Mouse (Mus musculus): ENCODE results near the gene Cntn5. TPM values are rescaled to one million over a fixed set of nuclear protein-coding genes. Genes with fewer than 3 reads are reported as not detected.

The Cntn5 gene
- polyA plus RNA-seq, 1 experiment from 2014 or later = 8.7 TPM

DNA sequence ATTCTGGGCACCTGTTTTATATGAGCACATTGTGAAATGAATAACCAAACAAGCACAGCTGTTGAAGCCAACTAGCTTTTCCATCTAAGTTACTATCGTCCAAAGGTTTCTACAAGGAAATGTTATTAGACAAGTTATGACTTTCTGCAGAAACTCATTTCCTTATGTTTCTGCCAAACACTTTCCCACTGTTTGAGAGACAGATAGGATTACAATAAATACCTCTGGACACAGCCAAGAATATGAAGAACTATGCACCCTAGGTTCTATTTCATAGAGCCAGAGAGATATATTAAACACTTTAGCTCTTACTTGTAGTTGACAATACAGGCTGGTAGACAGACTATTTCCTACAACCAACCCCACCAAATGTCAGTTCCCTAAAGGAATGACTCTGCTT is 383.5 kb downstream of the Cntn5 start:
- H3K9me3 ChIP-seq = no peaks in the 10 kb centered on the region
- 86% methylated on average over 1 of the region's 1 CpGs for WGBS
- H3K4me3 ChIP-seq (replicated peaks) = no peak overlapping the region
- ATAC-seq (ENCODE audit: low FRiP score) = no peak
- no peaks in the 10 kb centered on the region for H3K27me3 ChIP-seq
- no peak overlapping the region for H3K27ac ChIP-seq
- H3K4me1 ChIP-seq = no peaks in the 10 kb centered on the region
- no peaks in the 10 kb centered on the region for H3K36me3 ChIP-seq (replicated peaks)
- H3K9ac ChIP-seq = no peak overlapping the region
- H3K4me2 ChIP-seq = no peak overlapping the region

DNA sequence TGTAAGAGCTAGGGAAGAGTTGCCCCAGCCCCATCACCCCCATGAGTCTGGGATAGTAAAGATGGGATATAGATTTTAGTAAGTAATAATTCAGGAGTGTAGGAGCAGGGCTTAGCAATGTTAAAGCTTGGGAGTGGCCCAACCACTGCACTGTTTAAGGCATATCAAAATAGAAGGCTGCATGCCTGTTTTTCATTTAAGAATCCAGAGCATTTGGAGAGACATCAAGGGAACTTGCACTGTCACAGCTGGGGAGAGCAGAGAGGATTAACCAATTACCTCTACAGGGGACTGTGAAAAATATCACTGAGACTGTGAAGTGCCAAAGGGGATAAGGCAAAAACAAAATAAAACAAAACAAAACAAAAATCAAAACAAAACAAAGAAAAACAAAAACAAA is 412.3 kb downstream of the Cntn5 start:
- H3K4me2 ChIP-seq = no peak overlapping the region
- H3K9ac ChIP-seq = no peak overlapping the region
- no peaks in the 10 kb centered on the region for H3K27me3 ChIP-seq
- no peaks in the 10 kb centered on the region for H3K36me3 ChIP-seq (replicated peaks)
- H3K9me3 ChIP-seq = no peaks in the 10 kb centered on the region
- no peak overlapping the region for H3K4me3 ChIP-seq (replicated peaks)
- H3K4me1 ChIP-seq = no peaks in the 10 kb centered on the region
- H3K27ac ChIP-seq = no peak overlapping the region
- ATAC-seq (ENCODE audit: low FRiP score) = no peak

DNA sequence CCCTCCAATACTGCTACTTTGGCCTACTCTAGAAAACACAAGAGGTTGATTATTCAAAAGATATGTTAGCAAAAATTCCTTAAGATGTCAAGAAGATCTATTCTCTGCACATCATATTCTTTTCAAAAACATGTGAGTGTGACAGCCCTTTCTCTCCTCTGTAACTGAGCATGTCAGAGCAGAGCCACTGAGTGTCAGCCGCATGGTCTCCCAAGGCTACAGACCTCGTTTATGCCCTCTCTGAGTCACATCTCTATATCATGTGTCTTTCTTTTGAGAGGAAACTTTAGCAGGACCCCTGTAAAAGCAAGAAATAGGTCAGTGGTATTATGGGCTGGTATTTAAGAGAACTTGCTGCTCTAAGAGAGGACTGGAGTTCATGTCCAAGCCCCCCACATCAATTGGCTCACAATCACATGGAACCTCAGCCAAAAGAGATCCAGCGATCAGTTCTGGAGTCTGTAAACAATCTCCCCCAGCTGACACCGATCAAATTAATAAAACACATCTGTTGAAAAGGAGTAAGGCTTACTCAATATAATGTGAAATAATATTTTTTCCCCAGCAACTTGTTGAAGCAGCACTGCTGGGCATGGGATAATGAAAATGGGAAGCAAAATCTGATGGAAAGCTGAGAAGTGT is 433.0 kb downstream of the Cntn5 start:
- 79% methylated on average over 4 of the region's 4 CpGs for WGBS
- ATAC-seq (ENCODE audit: low FRiP score) = no peak
- Histone ChIP-seq H3K9me3 (no peaks in the 10 kb centered on the region), H3K4me2 (no peak overlapping the region), H3K9ac (no peak overlapping the region), H3K4me1 (no peaks in the 10 kb centered on the region), H3K4me3 (replicated peaks) (no peak overlapping the region), H3K27ac (no peak overlapping the region), H3K36me3 (replicated peaks) (no peaks in the 10 kb centered on the region), H3K27me3 (no peaks in the 10 kb centered on the region)

DNA sequence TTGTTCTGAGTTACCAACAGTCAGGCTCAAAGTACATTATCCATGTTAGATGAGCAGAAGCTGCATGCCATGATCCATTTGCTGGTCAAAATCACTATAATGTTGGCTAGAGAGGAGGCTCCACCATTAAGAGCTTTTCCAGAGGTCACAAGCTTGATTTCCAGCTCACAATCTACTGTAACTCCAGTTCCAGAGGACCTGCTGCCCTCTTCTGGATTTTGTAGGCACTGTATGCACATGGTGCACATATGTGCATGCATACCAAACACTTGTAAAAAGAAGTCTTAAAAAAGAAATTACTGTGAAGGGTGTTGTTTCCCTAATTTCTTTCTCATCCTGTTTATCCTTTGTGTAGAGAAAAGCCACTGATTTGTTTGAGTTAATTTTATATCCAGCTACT is 439.8 kb downstream of the Cntn5 start:
- Histone ChIP-seq H3K27me3 (no peaks in the 10 kb centered on the region), H3K9me3 (no peaks in the 10 kb centered on the region), H3K4me1 (no peaks in the 10 kb centered on the region), H3K36me3 (replicated peaks) (no peaks in the 10 kb centered on the region), H3K4me3 (replicated peaks) (no peak overlapping the region), H3K27ac (no peak overlapping the region), H3K4me2 (no peak overlapping the region), H3K9ac (no peak overlapping the region)
- ATAC-seq (ENCODE audit: low FRiP score) = no peak

DNA sequence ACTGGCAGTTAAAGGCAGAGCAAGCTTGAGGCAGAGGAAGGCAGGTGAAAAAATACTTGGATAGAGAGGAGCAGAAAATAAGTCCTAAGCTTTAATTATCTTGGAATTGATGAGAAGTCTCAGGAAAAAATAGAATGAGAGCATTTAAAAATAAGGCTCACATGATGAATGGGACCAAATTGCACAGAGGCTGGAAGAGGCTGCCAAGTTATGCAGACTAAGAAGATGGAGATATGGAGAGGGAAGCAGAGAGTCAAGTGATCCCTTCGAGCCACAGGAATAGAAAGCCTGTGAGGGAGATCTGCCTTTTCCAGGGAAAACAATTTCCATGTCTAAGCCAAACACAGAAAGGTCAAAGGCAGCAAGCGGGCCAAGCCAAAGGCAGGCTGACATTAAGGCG is 446.7 kb downstream of the Cntn5 start:
- no peak for ATAC-seq (ENCODE audit: low FRiP score)
- 41% methylated on average over 3 of the region's 3 CpGs for WGBS
- no peak overlapping the region for H3K4me2 ChIP-seq
- no peak overlapping the region for H3K4me3 ChIP-seq (replicated peaks)
- no peak overlapping the region for H3K9ac ChIP-seq
- H3K36me3 ChIP-seq (replicated peaks) = no peaks in the 10 kb centered on the region
- no peaks in the 10 kb centered on the region for H3K9me3 ChIP-seq
- no peak overlapping the region for H3K27ac ChIP-seq
- H3K4me1 ChIP-seq = peaks cover 6% of the 10 kb centered on the region; the same call in 1 of the 2 replicates
- no peaks in the 10 kb centered on the region for H3K27me3 ChIP-seq

DNA sequence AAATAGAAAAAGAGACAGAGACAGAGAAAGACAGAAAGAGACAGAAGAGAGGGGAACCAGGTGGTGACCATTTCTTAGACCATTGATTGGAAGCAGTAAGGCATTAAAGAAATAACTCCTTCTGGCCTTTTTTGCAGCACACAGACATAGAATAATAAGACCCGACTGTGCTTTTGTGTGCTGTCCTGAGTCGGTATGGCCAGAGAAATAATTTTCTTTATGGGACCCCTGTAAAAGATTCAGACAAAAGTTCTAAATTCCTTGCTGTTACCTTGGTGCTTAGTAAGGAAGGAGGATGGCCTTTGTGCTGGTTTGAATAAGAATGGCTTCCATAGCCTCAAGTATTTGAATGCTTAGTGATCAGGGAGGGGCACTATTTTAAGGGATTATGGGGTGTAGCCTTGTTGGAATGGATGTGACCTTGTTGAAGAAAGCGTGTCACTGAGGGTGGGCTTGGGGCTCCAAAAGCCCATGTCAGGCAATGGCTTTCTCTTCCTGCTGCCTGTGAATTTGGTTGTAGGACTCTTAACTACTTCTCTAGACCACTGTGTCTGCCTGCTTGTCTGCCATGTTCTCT is 455.5 kb downstream of the Cntn5 start:
- peaks cover 14% of the 10 kb centered on the region for H3K4me1 ChIP-seq
- WGBS = 23% methylated on average over 3 of the region's 3 CpGs
- H3K36me3 ChIP-seq (replicated peaks) = no peaks in the 10 kb centered on the region
- no peak overlapping the region for H3K9ac ChIP-seq
- no peaks in the 10 kb centered on the region for H3K9me3 ChIP-seq
- H3K4me3 ChIP-seq (replicated peaks) = no peak overlapping the region
- H3K27ac ChIP-seq = no peak overlapping the region
- no peak for ATAC-seq (ENCODE audit: low FRiP score)
- no peak overlapping the region for H3K4me2 ChIP-seq
- H3K27me3 ChIP-seq = no peaks in the 10 kb centered on the region

DNA sequence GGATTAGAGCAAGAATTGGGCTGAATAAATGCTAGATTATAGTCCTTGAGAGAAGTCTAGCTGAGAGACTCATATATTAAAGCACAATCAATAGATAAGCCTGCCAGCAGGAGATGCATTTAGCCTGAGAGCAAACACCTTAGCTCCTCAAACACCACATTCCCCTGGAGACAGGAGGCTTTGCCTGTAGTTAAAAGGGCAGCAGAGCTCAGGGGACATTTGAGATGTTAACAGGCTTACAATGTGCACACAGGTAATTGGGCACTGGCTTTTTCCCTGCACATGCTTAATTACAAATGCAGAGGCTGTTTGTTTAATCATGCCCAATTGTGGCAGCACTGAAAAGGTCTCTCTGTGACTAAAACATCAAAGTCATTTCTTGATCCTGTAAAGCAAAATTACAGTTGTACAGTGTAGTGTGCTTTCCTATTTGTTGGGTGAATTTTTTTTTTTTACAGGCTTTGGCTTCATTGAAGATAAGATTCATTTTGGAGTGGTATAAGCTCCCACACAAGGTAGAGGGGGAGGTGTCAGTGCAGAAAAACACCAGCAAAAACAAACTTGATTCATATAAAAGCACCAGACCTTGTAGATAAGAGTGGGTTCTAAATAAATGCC is 457.2 kb downstream of the Cntn5 start:
- Histone ChIP-seq H3K9me3 (no peaks in the 10 kb centered on the region), H3K4me2 (no peak overlapping the region), H3K27ac (0 out of 2 replicates have a peak overlapping the region, but pooled peaks have one; percentile 16), H3K36me3 (replicated peaks) (no peaks in the 10 kb centered on the region), H3K4me1 (peaks cover 14% of the 10 kb centered on the region), H3K4me3 (replicated peaks) (no peak overlapping the region), H3K9ac (no peak overlapping the region), H3K27me3 (no peaks in the 10 kb centered on the region)
- ATAC-seq (ENCODE audit: low FRiP score) = peak; percentile 74

DNA sequence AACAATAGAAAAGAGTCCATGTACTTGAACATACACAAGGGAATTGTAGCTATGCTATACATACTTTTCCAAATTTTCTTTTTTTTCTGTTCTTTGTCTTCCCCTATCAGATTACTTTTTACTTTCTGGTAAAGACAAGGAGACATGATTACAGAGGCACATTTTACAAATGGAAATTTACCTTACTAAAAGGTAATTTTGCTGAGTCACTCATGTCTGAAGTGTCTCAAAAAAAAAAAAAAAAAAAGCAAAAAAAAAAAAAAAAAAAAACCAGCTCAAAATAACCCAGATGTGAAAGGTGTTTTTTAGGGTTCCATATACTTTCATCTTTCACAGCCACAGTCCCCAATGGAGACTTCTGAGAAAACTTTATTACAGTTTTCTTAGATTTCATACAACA is 492.5 kb downstream of the Cntn5 start:
- Histone ChIP-seq H3K4me1 (no peaks in the 10 kb centered on the region), H3K36me3 (replicated peaks) (no peaks in the 10 kb centered on the region), H3K4me2 (no peak overlapping the region), H3K27me3 (no peaks in the 10 kb centered on the region), H3K9me3 (no peaks in the 10 kb centered on the region), H3K27ac (no peak overlapping the region), H3K4me3 (replicated peaks) (no peak overlapping the region), H3K9ac (no peak overlapping the region)
- ATAC-seq (ENCODE audit: low FRiP score) = no peak

DNA sequence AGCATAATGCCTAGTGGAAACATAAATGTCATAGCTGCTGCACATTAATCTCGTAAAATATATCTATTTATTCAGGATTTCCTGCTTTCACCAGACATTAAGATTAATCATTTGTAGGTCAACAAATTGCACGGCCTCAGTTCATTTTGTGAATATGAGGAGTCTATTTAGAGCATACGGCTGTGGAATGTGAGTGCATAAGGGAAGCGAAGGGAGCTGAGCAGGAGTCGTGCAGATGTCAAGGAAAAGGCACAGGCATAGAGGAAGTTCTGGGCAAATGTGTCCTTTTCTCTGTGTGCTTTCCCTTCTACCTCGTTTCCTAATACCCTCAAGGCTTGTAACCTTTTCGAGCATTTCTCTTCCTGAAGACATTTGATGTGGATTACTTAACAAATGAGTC is 504.5 kb downstream of the Cntn5 start:
- Histone ChIP-seq H3K4me3 (replicated peaks) (no peak overlapping the region), H3K36me3 (replicated peaks) (no peaks in the 10 kb centered on the region), H3K4me1 (no peaks in the 10 kb centered on the region), H3K9ac (no peak overlapping the region), H3K9me3 (no peaks in the 10 kb centered on the region), H3K4me2 (no peak overlapping the region), H3K27ac (no peak overlapping the region), H3K27me3 (no peaks in the 10 kb centered on the region)
- WGBS = 80% methylated on average over 7 of the region's 7 CpGs
- ATAC-seq (ENCODE audit: low FRiP score) = no peak

DNA sequence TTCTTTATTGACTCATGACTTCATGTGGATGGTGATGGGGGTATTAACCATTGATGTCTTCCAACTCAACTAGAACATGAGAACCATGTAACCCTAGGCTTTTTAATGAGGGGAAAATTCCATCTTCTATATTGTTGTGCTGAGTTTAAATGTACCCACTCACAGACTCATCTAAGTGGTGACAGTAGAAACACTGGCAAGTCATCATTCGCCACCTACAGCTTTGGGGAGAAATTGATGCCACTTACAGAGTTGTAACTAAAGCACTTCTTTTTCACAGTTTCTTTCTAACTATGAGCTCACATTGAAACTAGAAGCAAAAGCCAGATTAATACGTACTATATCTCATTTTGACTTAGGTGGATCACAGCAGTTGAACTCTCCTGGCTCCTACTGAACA is 514.7 kb downstream of the Cntn5 start:
- no peak overlapping the region for H3K4me3 ChIP-seq (replicated peaks)
- H3K36me3 ChIP-seq (replicated peaks) = no peaks in the 10 kb centered on the region
- no peaks in the 10 kb centered on the region for H3K9me3 ChIP-seq
- H3K27ac ChIP-seq = no peak overlapping the region
- H3K27me3 ChIP-seq = no peaks in the 10 kb centered on the region
- WGBS = 91% methylated on average over 2 of the region's 2 CpGs
- H3K4me2 ChIP-seq = no peak overlapping the region
- no peak for ATAC-seq (ENCODE audit: low FRiP score)
- no peaks in the 10 kb centered on the region for H3K4me1 ChIP-seq
- no peak overlapping the region for H3K9ac ChIP-seq

DNA sequence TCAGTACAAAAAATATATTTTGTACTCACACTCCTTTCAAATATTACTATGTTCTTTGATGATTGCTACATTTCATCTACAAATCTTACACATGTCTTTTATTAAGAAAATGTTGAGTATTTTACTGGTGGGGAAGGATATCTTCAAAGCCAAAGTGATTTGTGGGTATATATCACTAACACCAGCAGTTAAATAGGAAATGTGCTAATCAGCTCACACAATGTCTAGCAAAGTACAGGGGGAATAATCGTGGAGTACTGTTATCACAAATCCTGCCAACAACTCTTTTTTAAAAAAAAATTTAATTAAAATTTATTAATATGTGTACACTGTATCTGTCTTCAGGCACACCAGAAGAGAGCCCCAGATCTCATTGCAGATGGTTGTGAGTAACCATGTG is 520.1 kb downstream of the Cntn5 start:
- Histone ChIP-seq H3K4me1 (no peaks in the 10 kb centered on the region), H3K9ac (no peak overlapping the region), H3K4me3 (replicated peaks) (no peak overlapping the region), H3K27ac (no peak overlapping the region), H3K9me3 (no peaks in the 10 kb centered on the region), H3K4me2 (no peak overlapping the region), H3K27me3 (no peaks in the 10 kb centered on the region), H3K36me3 (replicated peaks) (no peaks in the 10 kb centered on the region)
- ATAC-seq (ENCODE audit: low FRiP score) = no peak
- 74% methylated on average over 1 of the region's 1 CpGs for WGBS

DNA sequence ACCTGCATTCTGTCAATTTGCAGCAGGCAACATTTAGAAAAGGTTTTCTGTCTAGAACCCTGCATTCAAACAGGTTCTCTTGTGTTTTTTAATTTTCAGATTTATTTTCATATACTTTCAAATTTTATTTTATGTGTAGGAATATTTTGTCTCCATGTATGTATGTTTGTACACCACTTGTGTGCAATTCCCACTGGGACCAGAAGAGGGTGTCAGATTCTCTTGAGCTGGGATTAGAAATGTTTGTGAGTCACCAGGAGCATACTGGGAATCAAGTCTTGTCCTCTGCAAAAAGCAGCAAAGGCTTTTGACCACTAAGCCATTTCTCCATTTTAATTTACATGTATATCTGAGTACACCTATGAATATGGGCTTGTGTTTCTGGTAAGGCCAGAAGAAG is 521.4 kb downstream of the Cntn5 start:
- no peak for ATAC-seq (ENCODE audit: low FRiP score)
- no peak overlapping the region for H3K4me2 ChIP-seq
- H3K27ac ChIP-seq = no peak overlapping the region
- H3K27me3 ChIP-seq = no peaks in the 10 kb centered on the region
- H3K36me3 ChIP-seq (replicated peaks) = no peaks in the 10 kb centered on the region
- H3K9me3 ChIP-seq = no peaks in the 10 kb centered on the region
- no peaks in the 10 kb centered on the region for H3K4me1 ChIP-seq
- H3K4me3 ChIP-seq (replicated peaks) = no peak overlapping the region
- no peak overlapping the region for H3K9ac ChIP-seq

DNA sequence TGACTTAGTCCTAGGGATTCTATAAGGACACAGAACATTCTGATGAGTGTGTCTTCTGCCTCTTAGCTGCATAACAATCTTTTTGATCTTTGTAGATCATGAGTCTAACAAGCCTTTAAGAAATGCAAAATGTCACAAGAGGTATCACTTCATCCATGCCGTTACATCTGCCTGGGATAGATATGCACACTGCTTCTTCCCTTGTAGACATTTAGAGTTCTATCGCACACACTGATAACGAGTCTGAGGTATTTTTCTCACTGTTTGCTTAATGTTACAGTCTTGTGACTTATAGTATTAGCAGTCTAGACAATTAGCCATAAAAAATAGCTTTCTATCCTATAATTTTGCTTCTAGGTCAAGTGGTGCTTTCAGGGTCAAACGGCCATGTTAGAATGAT is 522.9 kb downstream of the Cntn5 start:
- Histone ChIP-seq H3K4me1 (no peaks in the 10 kb centered on the region), H3K36me3 (replicated peaks) (no peaks in the 10 kb centered on the region), H3K9me3 (no peaks in the 10 kb centered on the region), H3K27me3 (no peaks in the 10 kb centered on the region), H3K4me3 (replicated peaks) (no peak overlapping the region), H3K9ac (no peak overlapping the region), H3K4me2 (no peak overlapping the region), H3K27ac (no peak overlapping the region)
- WGBS = 91% methylated on average over 4 of the region's 4 CpGs
- no peak for ATAC-seq (ENCODE audit: low FRiP score)

All from forebrain, embryonic 12.5 days (tissue).